In genomic region chr17:80243116-80243515, GRCm38 (mm10) we compare ENCODE assay signal across 22 mouse cellular contexts. TPM values are rescaled to one million over a fixed set of nuclear protein-coding genes. Genes with fewer than 3 reads are reported as not detected.
DNase-seq lines count a peak whose midpoint lies in the region; ATAC-seq and TF ChIP-seq lines count a peak whose summit lies in the region.
"Had no signal": no experiment of that assay in that cellular context is flagged by ENCODE, and none has a peak within 500 bp of the region (broad histone marks: within the 10 kb centered on the region; RNA-seq: fewer than 3 reads in every experiment).

No protein-coding gene starts in this region.

- no peaks in the 10 kb centered on the region for H3K27me3 ChIP-seq in intestine, embryonic 16.5 days (replicated peaks; ENCODE audit: control insufficient read depth, insufficient read depth, low read length)
- no peaks in the 10 kb centered on the region for H3K27me3 ChIP-seq in intestine, postnatal 0 days (replicated peaks; ENCODE audit: control insufficient read depth, insufficient read depth, low read length)
- H3K27me3 ChIP-seq in liver, embryonic 12.5 days (replicated peaks): no peaks in the 10 kb centered on the region
- H3K27me3 ChIP-seq in heart, adult 2 months (ENCODE audit: control insufficient read depth, insufficient read depth, low read length): no peaks in the 10 kb centered on the region
- H3K27me3 ChIP-seq: forebrain, embryonic 15.5 days; midbrain, embryonic 13.5 days had no signal

- ATAC-seq in intestine, embryonic 16.5 days: peak; percentile 42; the same call in 1 of the 2 replicates
- no peak for ATAC-seq in intestine, postnatal 0 days
- ATAC-seq in liver, embryonic 12.5 days: peak; percentile 60
- ATAC-seq: forebrain, embryonic 15.5 days; midbrain, embryonic 13.5 days had no signal

- H3K4me1 ChIP-seq in intestine, embryonic 16.5 days (ENCODE audit: control insufficient read depth, insufficient read depth, low read length): no peaks in the 10 kb centered on the region
- no peaks in the 10 kb centered on the region for H3K4me1 ChIP-seq in intestine, postnatal 0 days (replicated peaks; ENCODE audit: control insufficient read depth, insufficient read depth, low read length)
- no peaks in the 10 kb centered on the region for H3K4me1 ChIP-seq in liver, embryonic 12.5 days
- no peaks in the 10 kb centered on the region for H3K4me1 ChIP-seq in heart, adult 2 months (ENCODE audit: control insufficient read depth, insufficient read depth, low read length)
- H3K4me1 ChIP-seq: forebrain, embryonic 15.5 days; hindbrain, embryonic 10.5 days; midbrain, embryonic 13.5 days had no signal

- WGBS in intestine, embryonic 16.5 days: 43% methylated on average over 13 of the region's 13 CpGs
- WGBS in intestine, postnatal 0 days: 66% methylated on average over 13 of the region's 13 CpGs
- WGBS in liver, embryonic 12.5 days (ENCODE audit: insufficient replicate concordance): 69% methylated on average over 13 of the region's 13 CpGs
- 70% methylated on average over 13 of the region's 13 CpGs for WGBS in heart, adult 2 months

- H3K9ac ChIP-seq in intestine, embryonic 16.5 days (ENCODE audit: low read depth, low read length): no peak overlapping the region
- no peak overlapping the region for H3K9ac ChIP-seq in intestine, postnatal 0 days (ENCODE audit: low read depth, low read length)
- H3K9ac ChIP-seq in liver, embryonic 12.5 days: no peak overlapping the region
- no peak overlapping the region for H3K9ac ChIP-seq in heart, adult 2 months (ENCODE audit: low read depth, low read length)
- H3K9ac ChIP-seq: forebrain, embryonic 15.5 days; midbrain, embryonic 13.5 days had no signal

- H3K36me3 ChIP-seq in intestine, embryonic 16.5 days (ENCODE audit: control insufficient read depth, insufficient read depth, low read length): peaks cover 27% of the 10 kb centered on the region
- peaks cover 79% of the 10 kb centered on the region for H3K36me3 ChIP-seq in intestine, postnatal 0 days (ENCODE audit: control insufficient read depth, insufficient read depth)
- H3K36me3 ChIP-seq in liver, embryonic 12.5 days: peaks cover 83% of the 10 kb centered on the region
- no peaks in the 10 kb centered on the region for H3K36me3 ChIP-seq in heart, adult 2 months (ENCODE audit: control insufficient read depth, insufficient read depth, low read length)

- no peak for TF ChIP-seq CTCF in intestine, postnatal 0 days (IDR thresholded peaks at IDR 0.05; ENCODE audit: low read depth)
- TF ChIP-seq CTCF in heart, adult 2 months (IDR thresholded peaks at IDR 0.05): no peak

- H3K9me3 ChIP-seq in intestine, embryonic 16.5 days (ENCODE audit: control insufficient read depth, low read length): no peaks in the 10 kb centered on the region
- H3K9me3 ChIP-seq in intestine, postnatal 0 days (ENCODE audit: control insufficient read depth): no peaks in the 10 kb centered on the region
- no peaks in the 10 kb centered on the region for H3K9me3 ChIP-seq in liver, embryonic 12.5 days (replicated peaks)
- H3K9me3 ChIP-seq: forebrain, embryonic 15.5 days; G1E; heart, embryonic 10.5 days; hindbrain, embryonic 10.5 days; midbrain, embryonic 13.5 days had no signal

- H3K4me2 ChIP-seq in intestine, embryonic 16.5 days (ENCODE audit: low read depth, low read length): no peak overlapping the region
- no peak overlapping the region for H3K4me2 ChIP-seq in intestine, postnatal 0 days (replicated peaks; ENCODE audit: low read depth)
- no peak overlapping the region for H3K4me2 ChIP-seq in liver, embryonic 12.5 days
- H3K4me2 ChIP-seq: forebrain, embryonic 15.5 days; midbrain, embryonic 13.5 days had no signal

- TF ChIP-seq EP300 in heart, adult 2 months (IDR thresholded peaks at IDR 0.05; ENCODE audit: insufficient read depth, low read depth, low read length): no peak

- no peak overlapping the region for H3K27ac ChIP-seq in intestine, embryonic 16.5 days (ENCODE audit: low read length)
- H3K27ac ChIP-seq in intestine, postnatal 0 days (ENCODE audit: low read depth, low read length): no peak overlapping the region
- H3K27ac ChIP-seq in liver, embryonic 12.5 days: 0 out of 2 replicates have a peak overlapping the region, but pooled peaks have one; percentile 3
- no peak overlapping the region for H3K27ac ChIP-seq in heart, adult 2 months
- H3K27ac ChIP-seq: forebrain, embryonic 15.5 days; hindbrain, embryonic 10.5 days; midbrain, embryonic 13.5 days had no signal

- peak; percentile 56 for DNase-seq in embryo, embryonic 10.5 days (ENCODE audit: low spot score)
- peak; percentile 56 for DNase-seq in lung, postnatal 10 days
- no peak for DNase-seq in gastrocnemius, postnatal 25 days
- DNase-seq in heart, adult 2 months: no peak
- no peak for DNase-seq in urinary bladder, postnatal 4 days (ENCODE audit: low spot score in 2 of 2)
- DNase-seq: cerebellum, adult 9-10 months; gastrocnemius, postnatal 14 days; kidney, adult 8-10 months; thymus, adult 2 months had no signal

- H3K79me2 ChIP-seq in heart, adult 2 months (replicated peaks; ENCODE audit: control insufficient read depth, insufficient read depth, low read length): no peaks in the 10 kb centered on the region

- no peak overlapping the region for H3K4me3 ChIP-seq in intestine, embryonic 16.5 days (ENCODE audit: low read length)
- no peak overlapping the region for H3K4me3 ChIP-seq in intestine, postnatal 0 days (ENCODE audit: low read depth, low read length)
- H3K4me3 ChIP-seq in liver, embryonic 12.5 days: no peak overlapping the region
- no peak overlapping the region for H3K4me3 ChIP-seq in heart, adult 2 months
- H3K4me3 ChIP-seq: forebrain, embryonic 15.5 days; heart, embryonic 10.5 days; hindbrain, embryonic 10.5 days; midbrain, embryonic 13.5 days; myocyte had no signal

- no peak for TF ChIP-seq POLR2A in heart, adult 2 months (IDR thresholded peaks at IDR 0.05; ENCODE audit: insufficient read depth, low read depth, low read length)

- intact Hi-C loops in heart, adult 2 months (cut with DNase I): no loop called here

RNA-seq across cellular contexts. Expression of gene Gemin6, which starts 18.9 kb away (rescaled TPM):
- polyA plus RNA-seq in intestine, embryonic 16.5 days (2015; fragmentation: Nextera tagmentation; extraction: Ambion mirVana): 38.5 and 44.4 TPM in 2 replicates
- polyA plus RNA-seq in intestine, postnatal 0 days (2015; fragmentation: Nextera tagmentation; extraction: Ambion mirVana): 15.0 and 15.9 TPM in 2 replicates
- polyA plus RNA-seq in liver, embryonic 12.5 days (2016; fragmentation: Nextera tagmentation; extraction: Ambion mirVana): 46.3 and 47.9 TPM in 2 replicates
- 1 to 10 TPM; 4.7 to 5.6 TPM for total RNA-seq in gastrocnemius, postnatal 25 days (2021)
- 1 to 10 TPM; 3.6 to 4.4 TPM for total RNA-seq in heart, adult 2 months (2021)
- 2.3 and 4.9 TPM in 2 replicates for polyA plus RNA-seq in heart, adult 2 months (2012; rRNA removed)

RNA-seq across cellular contexts. Expression of gene Ttc39d, which starts 35.9 kb away (rescaled TPM):
- 0.07 TPM in 1 of 2 replicates, not detected in the other for polyA plus RNA-seq in intestine, embryonic 16.5 days (2015; fragmentation: Nextera tagmentation; extraction: Ambion mirVana)
- 0.07 TPM in 1 of 2 replicates, not detected in the other for polyA plus RNA-seq in intestine, postnatal 0 days (2015; fragmentation: Nextera tagmentation; extraction: Ambion mirVana)
- polyA plus RNA-seq in liver, embryonic 12.5 days (2016; fragmentation: Nextera tagmentation; extraction: Ambion mirVana): not detected in 2 replicates
- total RNA-seq in gastrocnemius, postnatal 25 days (2021): not detected
- total RNA-seq in heart, adult 2 months (2021): under 1 TPM in 1 of 2 experiments, not detected in 1; 0.10 TPM
- polyA plus RNA-seq in heart, adult 2 months (2012; rRNA removed): 0.18 TPM in 2 replicates
- total RNA-seq: common myeloid progenitor, adult 5-6 weeks had no signal
- polyA plus RNA-seq: forebrain, embryonic 15.5 days; G1E; heart, embryonic 10.5 days; large intestine, adult 2 months; spleen, adult 2 months; stomach, embryonic 14.5 days; thymus, adult 2 months had no signal

RNA-seq across cellular contexts. Expression of gene Srsf7, which starts 36.0 kb away (rescaled TPM):
- polyA plus RNA-seq in intestine, embryonic 16.5 days (2015; fragmentation: Nextera tagmentation; extraction: Ambion mirVana): 415 and 476 TPM in 2 replicates
- 169 and 174 TPM in 2 replicates for polyA plus RNA-seq in intestine, postnatal 0 days (2015; fragmentation: Nextera tagmentation; extraction: Ambion mirVana)
- 389 and 394 TPM in 2 replicates for polyA plus RNA-seq in liver, embryonic 12.5 days (2016; fragmentation: Nextera tagmentation; extraction: Ambion mirVana)
- 10 to 100 TPM; 23.4 to 23.9 TPM for total RNA-seq in gastrocnemius, postnatal 25 days (2021)
- total RNA-seq in heart, adult 2 months (2021): 10 to 100 TPM; 38.5 to 44.5 TPM
- 27.4 and 49.5 TPM in 2 replicates for polyA plus RNA-seq in heart, adult 2 months (2012; rRNA removed)

RNA-seq across cellular contexts. Expression of gene Morn2, which starts 46.9 kb away (rescaled TPM):
- 21.1 and 21.8 TPM in 2 replicates for polyA plus RNA-seq in intestine, embryonic 16.5 days (2015; fragmentation: Nextera tagmentation; extraction: Ambion mirVana)
- polyA plus RNA-seq in intestine, postnatal 0 days (2015; fragmentation: Nextera tagmentation; extraction: Ambion mirVana): 9.0 and 12.7 TPM in 2 replicates
- polyA plus RNA-seq in liver, embryonic 12.5 days (2016; fragmentation: Nextera tagmentation; extraction: Ambion mirVana): 11.9 and 13.3 TPM in 2 replicates
- total RNA-seq in gastrocnemius, postnatal 25 days (2021): 1 to 10 TPM; 6.5 to 7.7 TPM
- total RNA-seq in heart, adult 2 months (2021): 10 to 100 TPM; 15.4 to 15.6 TPM
- 9.1 and 9.5 TPM in 2 replicates for polyA plus RNA-seq in heart, adult 2 months (2012; rRNA removed)

RNA-seq across cellular contexts. Expression of gene Dhx57, which starts 47.2 kb away (rescaled TPM):
- polyA plus RNA-seq in intestine, embryonic 16.5 days (2015; fragmentation: Nextera tagmentation; extraction: Ambion mirVana): 10.0 and 10.3 TPM in 2 replicates
- polyA plus RNA-seq in intestine, postnatal 0 days (2015; fragmentation: Nextera tagmentation; extraction: Ambion mirVana): 3.2 and 3.4 TPM in 2 replicates
- 6.6 and 7.1 TPM in 2 replicates for polyA plus RNA-seq in liver, embryonic 12.5 days (2016; fragmentation: Nextera tagmentation; extraction: Ambion mirVana)
- total RNA-seq in gastrocnemius, postnatal 25 days (2021): 1 to 10 TPM; 6.6 to 8.1 TPM
- total RNA-seq in heart, adult 2 months (2021): 1 to 10 TPM; 5.4 to 6.0 TPM
- 3.9 and 6.9 TPM in 2 replicates for polyA plus RNA-seq in heart, adult 2 months (2012; rRNA removed)

Comparison
In these comparisons a context has a peak if more than half of its experiments do, and no peak if none do; other contexts are left out.
1. DNase-seq: peak in embryo, embryonic 10.5 days (single experiment) and lung, postnatal 10 days (single experiment); none in gastrocnemius, postnatal 25 days (single experiment), heart, adult 2 months (0 of 2) and urinary bladder, postnatal 4 days (0 of 2).